8 mouse cellular contexts compared by ENCODE assay signal in genomic region chr15:89547824-89548601, GRCm38 (mm10). TPM values are rescaled to one million over a fixed set of nuclear protein-coding genes. Genes with fewer than 3 reads are reported as not detected.
DNase-seq lines count a peak whose midpoint lies in the region; ATAC-seq and TF ChIP-seq lines count a peak whose summit lies in the region.

No protein-coding gene starts in this region.

- H3K36me3 ChIP-seq in heart, embryonic 13.5 days = peaks cover 42% of the 10 kb centered on the region
- peaks cover 21% of the 10 kb centered on the region; the same call in 1 of the 2 replicates for H3K36me3 ChIP-seq in forebrain, embryonic 14.5 days (ENCODE audit: control insufficient read depth, insufficient read depth, low read length)
- H3K36me3 ChIP-seq in stomach, postnatal 0 days (ENCODE audit: control insufficient read depth, insufficient read depth, low read length) = no peaks in the 10 kb centered on the region

- peaks cover 18% of the 10 kb centered on the region for H3K4me1 ChIP-seq in heart, embryonic 13.5 days
- peaks cover 13% of the 10 kb centered on the region; the same call in 1 of the 2 replicates for H3K4me1 ChIP-seq in forebrain, embryonic 14.5 days (ENCODE audit: control insufficient read depth, insufficient read depth, low read length)
- H3K4me1 ChIP-seq in stomach, postnatal 0 days (replicated peaks; ENCODE audit: control insufficient read depth, insufficient read depth) = no peaks in the 10 kb centered on the region

- peak overlapping the region; percentile 77 for H3K4me2 ChIP-seq in heart, embryonic 13.5 days
- H3K4me2 ChIP-seq in forebrain, embryonic 14.5 days (ENCODE audit: low read length) = peak overlapping the region; percentile 47
- peak overlapping the region; percentile 43 for H3K4me2 ChIP-seq in stomach, postnatal 0 days (replicated peaks; ENCODE audit: low read depth)

- H3K9me3 ChIP-seq in heart, embryonic 13.5 days = no peaks in the 10 kb centered on the region
- no peaks in the 10 kb centered on the region for H3K9me3 ChIP-seq in forebrain, embryonic 14.5 days (replicated peaks; ENCODE audit: control insufficient read depth, low read length)
- H3K9me3 ChIP-seq in stomach, postnatal 0 days (ENCODE audit: control insufficient read depth, low read length) = no peaks in the 10 kb centered on the region

- H3K9ac ChIP-seq in heart, embryonic 13.5 days = peak overlapping the region; percentile 60
- H3K9ac ChIP-seq in forebrain, embryonic 14.5 days (ENCODE audit: low read length) = peak overlapping the region; percentile 50
- H3K9ac ChIP-seq in stomach, postnatal 0 days (ENCODE audit: low read length) = 0 out of 2 replicates have a peak overlapping the region, but pooled peaks have one; percentile 27

- H3K27me3 ChIP-seq in heart, embryonic 13.5 days (replicated peaks) = peaks cover 45% of the 10 kb centered on the region
- H3K27me3 ChIP-seq in forebrain, embryonic 14.5 days (replicated peaks; ENCODE audit: control insufficient read depth, insufficient read depth, low read length) = no peaks in the 10 kb centered on the region
- no peaks in the 10 kb centered on the region for H3K27me3 ChIP-seq in stomach, postnatal 0 days (ENCODE audit: control insufficient read depth, insufficient read depth, low read length)

- 0 out of 2 replicates have a peak, but pooled peaks have one; percentile 21 for ATAC-seq in heart, embryonic 13.5 days (ENCODE audit: extremely low read depth, insufficient number of reproducible peaks, low FRiP score, low TSS enrichment)
- peak; percentile 82 for ATAC-seq in forebrain, embryonic 14.5 days
- peak; percentile 27; the same call in 1 of the 2 replicates for ATAC-seq in stomach, postnatal 0 days (ENCODE audit: low FRiP score, low TSS enrichment)

- no peak for DNase-seq in heart, adult 8-10 months (ENCODE audit: low spot score)
- DNase-seq in WW6 (ENCODE audit: low read depth, low spot score) = peak; percentile 55
- peak; percentile 60 for DNase-seq in forebrain, embryonic 14.5 days (ENCODE audit: low spot score)
- peak; percentile 10 for DNase-seq in liver
- no peak for DNase-seq in stomach, postnatal 0 days (ENCODE audit: low spot score)
- DNase-seq in MN1 (ENCODE audit: low spot score) = no peak
- no peak for DNase-seq in gastrocnemius, postnatal 4 days (ENCODE audit: low spot score in 2 of 2)

- H3K4me3 ChIP-seq in heart, embryonic 13.5 days = peak overlapping the region; percentile 48
- H3K4me3 ChIP-seq in forebrain, embryonic 14.5 days (ENCODE audit: low read depth, low read length) = peak overlapping the region; percentile 27
- H3K4me3 ChIP-seq in stomach, postnatal 0 days (ENCODE audit: low read depth, low read length) = peak overlapping the region; percentile 18; the same call in 1 of the 2 replicates

- no peak overlapping the region for H3K27ac ChIP-seq in heart, embryonic 13.5 days (replicated peaks)
- 0 out of 2 replicates have a peak overlapping the region, but pooled peaks have one; percentile 21 for H3K27ac ChIP-seq in forebrain, embryonic 14.5 days (ENCODE audit: low read depth, low read length)
- no peak overlapping the region for H3K27ac ChIP-seq in stomach, postnatal 0 days (replicated peaks)

- no peak for TF ChIP-seq EP300 in stomach, postnatal 0 days (optimal IDR thresholded peaks at IDR 0.05)

- TF ChIP-seq CTCF in stomach, postnatal 0 days (IDR thresholded peaks at IDR 0.05; ENCODE audit: low read depth) = peak; percentile 27; the same call in 1 of the 2 replicates

- 24% methylated on average over 57 of the region's 58 CpGs for WGBS in heart, embryonic 13.5 days
- 8% methylated on average over 55 of the region's 58 CpGs for WGBS in forebrain, embryonic 14.5 days
- WGBS in stomach, postnatal 0 days = 38% methylated on average over 58 of the region's 58 CpGs

RNA-seq across cellular contexts. Expression of gene Acr, which starts 20.1 kb away (rescaled TPM):
- 0.24 and 0.33 TPM in 2 replicates for polyA plus RNA-seq in heart, embryonic 13.5 days (2015; fragmentation: Nextera tagmentation; extraction: Ambion mirVana)
- under 1 TPM in 3 of 4 experiments, not detected in 1; 0.19 to 0.41 (median 0.28) TPM for total RNA-seq in heart, adult 8-10 months (2022)
- 0.63 and 1.2 TPM in 2 replicates for polyA plus RNA-seq in forebrain, embryonic 14.5 days (2014; fragmentation: Nextera tagmentation; extraction: Ambion mirVana)
- polyA plus RNA-seq in stomach, postnatal 0 days (2015; fragmentation: Nextera tagmentation; extraction: Ambion mirVana) = 0.08 TPM in 1 of 2 replicates, not detected in the other
- under 1 TPM; 0.49 to 0.54 TPM for total RNA-seq in gastrocnemius, postnatal 4 days (2021)

RNA-seq across cellular contexts. Expression of gene Rabl2, which starts 43.7 kb away (rescaled TPM):
- 19.2 and 21.4 TPM in 2 replicates for polyA plus RNA-seq in heart, embryonic 13.5 days (2015; fragmentation: Nextera tagmentation; extraction: Ambion mirVana)
- 1 to 10 TPM; 4.4 to 6.6 (median 5.4) TPM for total RNA-seq in heart, adult 8-10 months (2022)
- 61.9 and 67.0 TPM in 2 replicates for polyA plus RNA-seq in forebrain, embryonic 14.5 days (2014; fragmentation: Nextera tagmentation; extraction: Ambion mirVana)
- 13.4 and 14.2 TPM in 2 replicates for polyA plus RNA-seq in stomach, postnatal 0 days (2015; fragmentation: Nextera tagmentation; extraction: Ambion mirVana)
- 10 to 100 TPM in 1 of 2 experiments, 1 to 10 TPM in 1; 8.1 to 10.2 TPM for total RNA-seq in gastrocnemius, postnatal 4 days (2021)

RNA-seq across cellular contexts. Expression of gene Shank3, which starts 48.6 kb away (rescaled TPM):
- polyA plus RNA-seq in heart, embryonic 13.5 days (2015; fragmentation: Nextera tagmentation; extraction: Ambion mirVana) = 1.7 and 2.0 TPM in 2 replicates
- total RNA-seq in heart, adult 8-10 months (2022) = 10 to 100 TPM; 36.3 to 53.5 (median 43.5) TPM
- 4.8 and 6.0 TPM in 2 replicates for polyA plus RNA-seq in forebrain, embryonic 14.5 days (2014; fragmentation: Nextera tagmentation; extraction: Ambion mirVana)
- 0.35 and 0.40 TPM in 2 replicates for polyA plus RNA-seq in stomach, postnatal 0 days (2015; fragmentation: Nextera tagmentation; extraction: Ambion mirVana)
- total RNA-seq in gastrocnemius, postnatal 4 days (2021) = 10 to 100 TPM; 30.4 to 35.7 TPM

Comparison
In these comparisons a context has a peak if more than half of its experiments do, and no peak if none do; other contexts are left out.
1. ATAC-seq: peak in every context shown above with its lines; median percentile 82 in forebrain, embryonic 14.5 days; 27 in stomach, postnatal 0 days; 21 in heart, embryonic 13.5 days.
2. DNase-seq: peak in WW6 (single experiment), forebrain, embryonic 14.5 days (single experiment) and liver (single experiment); none in heart, adult 8-10 months (single experiment), stomach, postnatal 0 days (single experiment), MN1 (single experiment) and gastrocnemius, postnatal 4 days (0 of 2).
3. Peak in every context shown above with its lines, with median percentiles within 50 percentile points of each other: H3K4me2 ChIP-seq, H3K4me3 ChIP-seq and H3K9ac ChIP-seq.